ENCODE assay signal across 17 mouse cellular contexts in genomic region chrX:107148681-107149080, GRCm38 (mm10). TPM values are rescaled to one million over a fixed set of nuclear protein-coding genes. Genes with fewer than 3 reads are reported as not detected.
DNase-seq lines count a peak whose midpoint lies in the region; ATAC-seq and TF ChIP-seq lines count a peak whose summit lies in the region.
"Had no signal": no experiment of that assay in that cellular context is flagged by ENCODE, and none has a peak within 500 bp of the region (broad histone marks: within the 10 kb centered on the region; RNA-seq: fewer than 3 reads in every experiment).

Gene P2ry10b (plus strand): TSS chrX:107148927.

- no peak for TF ChIP-seq POLR2A in liver, adult 2 months (IDR thresholded peaks at IDR 0.05; ENCODE audit: extremely low read depth, insufficient read depth, low read length)

- no peak within 1 kb of the TSS for H3K4me3 ChIP-seq in forebrain, postnatal 0 days (ENCODE audit: low read depth, low read length)
- H3K4me3 ChIP-seq in forebrain, embryonic 13.5 days = no peak within 1 kb of the TSS
- peak within 1 kb of the TSS; percentile 33; the same call in 1 of the 2 replicates for H3K4me3 ChIP-seq in liver, adult 2 months (ENCODE audit: insufficient read depth, low read depth, low read length)
- no peak within 1 kb of the TSS for H3K4me3 ChIP-seq in limb, embryonic 13.5 days
- H3K4me3 ChIP-seq: forebrain, embryonic 12.5 days; liver, embryonic 13.5 days; neural tube, embryonic 13.5 days had no signal

- no peak for ATAC-seq in forebrain, postnatal 0 days
- ATAC-seq in forebrain, embryonic 13.5 days = no peak
- ATAC-seq in limb, embryonic 13.5 days (ENCODE audit: low FRiP score, low read depth) = no peak
- ATAC-seq: intestine, embryonic 16.5 days; Patski had no signal

- H3K36me3 ChIP-seq in forebrain, postnatal 0 days (ENCODE audit: insufficient read depth) = no peaks in the 10 kb centered on the region
- H3K36me3 ChIP-seq in forebrain, embryonic 13.5 days (ENCODE audit: poor library complexity, severe bottlenecking) = no peaks in the 10 kb centered on the region
- H3K36me3 ChIP-seq in liver, adult 2 months (ENCODE audit: control insufficient read depth, insufficient read depth, low read length) = no peaks in the 10 kb centered on the region
- no peaks in the 10 kb centered on the region for H3K36me3 ChIP-seq in limb, embryonic 13.5 days
- H3K36me3 ChIP-seq: forebrain, embryonic 12.5 days; liver, embryonic 13.5 days; neural tube, embryonic 13.5 days had no signal

- no peaks in the 10 kb centered on the region for H3K9me3 ChIP-seq in forebrain, postnatal 0 days (ENCODE audit: low read length)
- H3K9me3 ChIP-seq in forebrain, embryonic 13.5 days (replicated peaks) = no peaks in the 10 kb centered on the region
- no peaks in the 10 kb centered on the region for H3K9me3 ChIP-seq in limb, embryonic 13.5 days
- H3K9me3 ChIP-seq: forebrain, embryonic 12.5 days; liver, embryonic 13.5 days; neural tube, embryonic 13.5 days had no signal

- no peaks in the 10 kb centered on the region for H3K4me1 ChIP-seq in forebrain, postnatal 0 days (ENCODE audit: insufficient read depth)
- H3K4me1 ChIP-seq in forebrain, embryonic 13.5 days = no peaks in the 10 kb centered on the region
- no peaks in the 10 kb centered on the region for H3K4me1 ChIP-seq in liver, adult 2 months (ENCODE audit: control insufficient read depth, insufficient read depth, low read length)
- no peaks in the 10 kb centered on the region for H3K4me1 ChIP-seq in limb, embryonic 13.5 days
- H3K4me1 ChIP-seq: forebrain, embryonic 12.5 days; neural tube, embryonic 13.5 days had no signal

- H3K9ac ChIP-seq in forebrain, postnatal 0 days = no peak within 1 kb of the TSS
- no peak within 1 kb of the TSS for H3K9ac ChIP-seq in forebrain, embryonic 13.5 days
- H3K9ac ChIP-seq in liver, adult 2 months (ENCODE audit: low read depth, low read length) = no peak within 1 kb of the TSS
- H3K9ac ChIP-seq in limb, embryonic 13.5 days = no peak within 1 kb of the TSS
- H3K9ac ChIP-seq: forebrain, embryonic 12.5 days; liver, embryonic 13.5 days; neural tube, embryonic 13.5 days had no signal

- peak within 1 kb of the TSS; percentile 45; the same call in 1 of the 2 replicates for H3K27ac ChIP-seq in forebrain, postnatal 0 days (ENCODE audit: low read depth, low read length)
- H3K27ac ChIP-seq in forebrain, embryonic 13.5 days = no peak within 1 kb of the TSS
- H3K27ac ChIP-seq in liver, adult 2 months (replicated peaks; ENCODE audit: insufficient read depth, low read depth, low read length) = no peak within 1 kb of the TSS
- peak within 1 kb of the TSS; percentile 33; the same call in 1 of the 2 replicates for H3K27ac ChIP-seq in limb, embryonic 13.5 days
- H3K27ac ChIP-seq: forebrain, embryonic 12.5 days; liver, embryonic 13.5 days; neural tube, embryonic 13.5 days had no signal

- 83% methylated on average over 3 of the region's 3 CpGs for WGBS in forebrain, postnatal 0 days
- 91% methylated on average over 3 of the region's 3 CpGs for WGBS in forebrain, embryonic 13.5 days
- 80% methylated on average over 3 of the region's 3 CpGs for WGBS in liver, adult 2 months
- 83% methylated on average over 3 of the region's 3 CpGs for WGBS in limb, embryonic 13.5 days

- TF ChIP-seq CTCF in forebrain, postnatal 0 days (IDR thresholded peaks at IDR 0.05; ENCODE audit: low read depth) = no peak
- TF ChIP-seq CTCF in liver, adult 2 months (IDR thresholded peaks at IDR 0.05; ENCODE audit: low read depth, low read length) = no peak

- no peak for DNase-seq in forebrain, postnatal 0 days
- no peak for DNase-seq in liver, adult 2 months (ENCODE audit: extremely low read depth, low read depth, low spot score)
- no peak for DNase-seq in liver
- DNase-seq in naive thymus-derived CD4-positive, alpha-beta T cell, adult 2 months (ENCODE audit: low read depth) = peak; percentile 35
- no peak for DNase-seq in left cerebral cortex, adult 8-10 months (ENCODE audit: low spot score in 2 of 2)
- no peak for DNase-seq in right cerebral cortex, postnatal 4 days
- DNase-seq: adrenal gland, adult 8-10 months; gastrocnemius, postnatal 36 days; liver, embryonic 13.5 days; right cerebral cortex, adult 18-20 months had no signal

- no peaks in the 10 kb centered on the region for H3K79me2 ChIP-seq in liver, adult 2 months (ENCODE audit: control insufficient read depth, insufficient read depth, low read length)

- no peak within 1 kb of the TSS for H3K4me2 ChIP-seq in forebrain, postnatal 0 days (ENCODE audit: low read depth)
- H3K4me2 ChIP-seq in forebrain, embryonic 13.5 days = no peak within 1 kb of the TSS
- H3K4me2 ChIP-seq in limb, embryonic 13.5 days (replicated peaks) = no peak within 1 kb of the TSS
- H3K4me2 ChIP-seq: forebrain, embryonic 12.5 days; liver, embryonic 13.5 days; midbrain, embryonic 11.5 days; neural tube, embryonic 13.5 days had no signal

- no peaks in the 10 kb centered on the region for H3K27me3 ChIP-seq in forebrain, postnatal 0 days (ENCODE audit: insufficient read depth, low read length)
- no peaks in the 10 kb centered on the region for H3K27me3 ChIP-seq in forebrain, embryonic 13.5 days
- H3K27me3 ChIP-seq in liver, adult 2 months (ENCODE audit: control insufficient read depth, insufficient read depth, low read length) = no peaks in the 10 kb centered on the region
- H3K27me3 ChIP-seq in limb, embryonic 13.5 days = no peaks in the 10 kb centered on the region
- H3K27me3 ChIP-seq: forebrain, embryonic 12.5 days; liver, embryonic 13.5 days; neural tube, embryonic 13.5 days had no signal

RNA-seq across cellular contexts. Expression of gene P2ry10b, which starts in this region (rescaled TPM):
- total RNA-seq in forebrain, postnatal 0 days (2014; rRNA removed) = 0.77 and 0.86 TPM in 2 replicates
- 0.42 and 0.80 TPM in 2 replicates for polyA plus RNA-seq in forebrain, postnatal 0 days (2015; fragmentation: Nextera tagmentation; extraction: Ambion mirVana)
- 0.56 and 0.63 TPM in 2 replicates for polyA plus RNA-seq in forebrain, embryonic 13.5 days (2015; fragmentation: Nextera tagmentation; extraction: Ambion mirVana)
- total RNA-seq in liver, adult 2 months (2014; rRNA removed) = 1.2 and 1.8 TPM in 2 replicates
- polyA plus RNA-seq in liver, adult 2 months (2012; rRNA removed) = 0.32 and 0.67 TPM in 2 replicates
- polyA plus RNA-seq in limb, embryonic 13.5 days (2015; fragmentation: Nextera tagmentation; extraction: Ambion mirVana) = 3.5 and 3.9 TPM in 2 replicates
- under 1 TPM; 0.27 to 0.39 (median 0.39) TPM for total RNA-seq in left cerebral cortex, adult 8-10 months (2022)
- polyA plus RNA-seq: Patski had no signal

Comparison
In these comparisons a context has a peak if more than half of its experiments do, and no peak if none do; other contexts are left out.
1. H3K27ac ChIP-seq: peak in forebrain, postnatal 0 days (single experiment) and limb, embryonic 13.5 days (single experiment); none in forebrain, embryonic 13.5 days (single experiment) and liver, adult 2 months (single experiment).